Mouse (Mus musculus): ENCODE data around the gene Zfp346. TPM values are rescaled to one million over a fixed set of nuclear protein-coding genes. Genes with fewer than 3 reads are reported as not detected.
A peak's percentile ranks its signal among the peaks of the same experiment; 100 is the strongest.

Zfp346 gene
- polyA plus RNA-seq, 1 experiment from 2014 or later: 14.3 TPM

- H3K27me3 ChIP-seq (replicated peaks): no peaks in the 10 kb centered on the region
- H3K36me3 ChIP-seq: no peaks in the 10 kb centered on the region
- no peak overlapping the region for H3K4me2 ChIP-seq (replicated peaks)
- no peak overlapping the region for H3K4me3 ChIP-seq (replicated peaks)
- H3K27ac ChIP-seq: no peak overlapping the region
- no peaks in the 10 kb centered on the region for H3K4me1 ChIP-seq (replicated peaks)
- no peaks in the 10 kb centered on the region for H3K9me3 ChIP-seq
- no peak for ATAC-seq
- H3K9ac ChIP-seq: no peak overlapping the region
- 92% methylated on average over 3 of the region's 3 CpGs for WGBS
These were observed 74.5 kb downstream of the Zfp346 start for GRCm38 (mm10) chr13:55179591-55179990.

DNA sequence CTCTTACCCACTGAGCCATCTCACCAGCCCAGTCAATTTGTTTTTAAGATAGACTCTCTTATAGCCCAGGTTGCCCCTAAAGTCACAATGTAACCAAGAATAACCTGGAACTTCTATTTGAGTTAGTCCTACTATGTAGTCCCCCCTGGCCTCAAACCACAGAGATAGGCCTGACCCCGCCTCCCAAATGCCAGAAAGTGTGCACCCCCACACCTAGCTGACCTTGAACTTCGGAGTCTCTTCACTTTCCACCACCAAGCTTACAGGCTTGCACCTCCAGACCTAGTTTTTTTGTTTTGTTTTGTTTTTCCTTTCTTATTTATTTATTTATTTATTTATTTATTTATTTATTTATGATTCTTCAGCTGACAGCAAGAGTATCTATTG, 76.7 kb downstream of the Zfp346 start:
- Histone ChIP-seq H3K9me3 (no peaks in the 10 kb centered on the region), H3K36me3 (no peaks in the 10 kb centered on the region), H3K27me3 (replicated peaks) (no peaks in the 10 kb centered on the region), H3K9ac (no peak overlapping the region), H3K4me3 (replicated peaks) (peak overlapping the region; percentile 29), H3K4me2 (replicated peaks) (peak overlapping the region; percentile 62), H3K27ac (no peak overlapping the region), H3K4me1 (replicated peaks) (no peaks in the 10 kb centered on the region)
- ATAC-seq: peak; percentile 11; the same call in 1 of the 2 replicates
- WGBS: 71% methylated on average over 2 of the region's 2 CpGs

DNA sequence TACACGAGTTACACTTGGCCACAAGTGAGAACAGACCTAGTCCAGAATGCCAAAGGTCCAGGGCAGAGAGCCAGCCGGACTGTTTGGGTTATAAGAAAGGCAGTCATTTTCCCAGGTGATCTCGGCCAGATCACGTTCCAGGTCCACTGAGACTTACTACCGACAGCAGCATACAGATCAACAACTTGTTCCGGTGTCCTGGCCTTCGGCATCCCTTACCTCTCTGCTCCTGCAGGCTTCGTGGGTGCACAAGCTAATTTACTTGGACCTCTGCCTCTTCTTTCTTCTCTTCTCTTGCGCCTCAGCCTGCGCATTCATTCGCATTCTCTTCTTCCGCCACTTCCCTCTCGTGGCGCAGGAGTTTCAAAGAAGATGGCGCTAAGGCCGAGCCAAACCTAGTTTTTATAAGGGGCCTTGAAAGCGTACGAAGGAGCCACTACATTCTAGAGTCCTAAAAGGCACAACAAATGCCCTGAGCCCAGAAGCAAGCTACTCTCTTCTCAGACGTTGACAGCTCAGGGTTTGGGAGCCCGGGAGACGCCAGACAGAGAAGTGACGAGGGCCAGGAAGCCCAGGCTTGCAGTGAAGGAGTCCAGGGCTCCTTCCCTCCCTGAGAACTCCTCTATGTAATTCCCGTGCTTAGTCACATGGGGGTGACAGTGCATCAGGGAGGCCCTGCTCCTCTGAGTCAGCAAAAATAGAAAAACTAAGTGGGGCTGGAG, 77.2 kb downstream of the Zfp346 start:
- WGBS: 4% methylated on average over 23 of the region's 23 CpGs
- Histone ChIP-seq H3K4me3 (replicated peaks) (peak overlapping the region; percentile 29), H3K9ac (peak overlapping the region; percentile 37), H3K27ac (peak overlapping the region; percentile 85), H3K36me3 (no peaks in the 10 kb centered on the region), H3K4me2 (replicated peaks) (peak overlapping the region; percentile 62), H3K9me3 (no peaks in the 10 kb centered on the region), H3K27me3 (replicated peaks) (no peaks in the 10 kb centered on the region), H3K4me1 (replicated peaks) (no peaks in the 10 kb centered on the region)
- ATAC-seq: peak; percentile 94

- WGBS: 74% methylated on average over 6 of the region's 6 CpGs
- Histone ChIP-seq H3K4me2 (replicated peaks) (no peak overlapping the region), H3K4me1 (replicated peaks) (no peaks in the 10 kb centered on the region), H3K4me3 (replicated peaks) (no peak overlapping the region), H3K27ac (no peak overlapping the region), H3K9ac (no peak overlapping the region), H3K36me3 (no peaks in the 10 kb centered on the region), H3K9me3 (no peaks in the 10 kb centered on the region), H3K27me3 (replicated peaks) (no peaks in the 10 kb centered on the region)
- no peak; the same call in 1 of the 2 replicates for ATAC-seq
These were observed 78.3 kb downstream of the Zfp346 start for GRCm38 (mm10) chr13:55183382-55183781.

Other genes with a start within 250 kb of the Zfp346 start
- 2.3 and 2.4 TPM in 2 replicates for gene Unc5a, start 155.9 kb upstream of the Zfp346 start, polyA plus RNA-seq (2015; fragmentation: Nextera tagmentation; extraction: Ambion mirVana)
- gene Hk3, start 83.9 kb upstream of the Zfp346 start, polyA plus RNA-seq (2015; fragmentation: Nextera tagmentation; extraction: Ambion mirVana): 1.2 TPM in 2 replicates
- 19.7 and 21.8 TPM in 2 replicates for gene Uimc1, start 5.0 kb upstream of the Zfp346 start, polyA plus RNA-seq (2015; fragmentation: Nextera tagmentation; extraction: Ambion mirVana)
- gene Gm17617, start 28.2 kb downstream of the Zfp346 start, polyA plus RNA-seq (2015; fragmentation: Nextera tagmentation; extraction: Ambion mirVana): not detected in 2 replicates
- 14.2 and 14.5 TPM in 2 replicates for gene Fgfr4, start 47.3 kb downstream of the Zfp346 start, polyA plus RNA-seq (2015; fragmentation: Nextera tagmentation; extraction: Ambion mirVana)
- 49.6 and 52.8 TPM in 2 replicates for gene Nsd1, start 104.5 kb downstream of the Zfp346 start, polyA plus RNA-seq (2015; fragmentation: Nextera tagmentation; extraction: Ambion mirVana)
- 543 and 576 TPM in 2 replicates for gene Prelid1, start 215.2 kb downstream of the Zfp346 start, polyA plus RNA-seq (2015; fragmentation: Nextera tagmentation; extraction: Ambion mirVana)
- gene Rab24, start 216.6 kb downstream of the Zfp346 start, polyA plus RNA-seq (2015; fragmentation: Nextera tagmentation; extraction: Ambion mirVana): 83.2 and 101 TPM in 2 replicates
- gene Mxd3, start 224.5 kb downstream of the Zfp346 start, polyA plus RNA-seq (2015; fragmentation: Nextera tagmentation; extraction: Ambion mirVana): 22.3 and 26.0 TPM in 2 replicates

Measured in intestine, embryonic 15.5 days (tissue).